Mouse (Mus musculus) limb, embryonic 14.5 days (tissue): ENCODE results near the gene Sipa1l1. TPM values are rescaled to one million over a fixed set of nuclear protein-coding genes. Genes with fewer than 3 reads are reported as not detected.
A peak's percentile ranks its signal among the peaks of the same experiment; 100 is the strongest.

ENCODE experiments used
- ATAC-seq: fragments of 200-750 bp; cut with Nextera tagmentation; 2 replicates; pipeline ENCODE4 v1.8.0; 2017; ENCODE audit warnings: low read depth, moderate number of reproducible peaks, moderate TSS enrichment; ENCODE audit not compliant: low FRiP score
- DNase-seq: peaks from one replicate; pipeline ENCODE4 v3.0.0-alpha.2; 2015; ENCODE audit warnings: low spot score
- H3K27ac ChIP-seq: fragments of 300-500 bp; sonication (generic); replicated peaks from 2 replicates; pipeline ENCODE4 v1.5.1; 2014; ENCODE audit warnings: low read depth, mild to moderate bottlenecking, low read length, moderate library complexity, mixed read lengths
- H3K27me3 ChIP-seq: fragments of 300-500 bp; sonication (generic); 2 replicates; pipeline ENCODE4 v1.6.1; 2014; ENCODE audit warnings: low read length, mixed read lengths; ENCODE audit not compliant: control insufficient read depth, insufficient read depth
- H3K36me3 ChIP-seq: fragments of 300-500 bp; sonication (generic); 2 replicates; pipeline ENCODE4 v1.6.1; 2014; ENCODE audit warnings: mild to moderate bottlenecking, low read length, moderate library complexity, mixed read lengths; ENCODE audit not compliant: control insufficient read depth, insufficient read depth
- H3K4me1 ChIP-seq: fragments of 300-500 bp; sonication (generic); 2 replicates; pipeline ENCODE4 v1.6.1; 2014; ENCODE audit warnings: antibody characterized with exemption, low read length, mixed read lengths; ENCODE audit not compliant: control insufficient read depth, insufficient read depth
- H3K4me2 ChIP-seq: fragments of 300-500 bp; sonication (generic); replicated peaks from 2 replicates; pipeline ENCODE4 v1.6.1; 2014; ENCODE audit warnings: low read depth, mild to moderate bottlenecking, low read length, moderate library complexity; ENCODE audit not compliant: severe bottlenecking
- H3K4me3 ChIP-seq: fragments of 300-500 bp; sonication (generic); replicated peaks from 2 replicates; pipeline ENCODE4 v1.5.1; 2014; ENCODE audit warnings: low read length
- H3K9ac ChIP-seq: fragments of 300-500 bp; sonication (generic); 2 replicates; pipeline ENCODE4 v1.6.1; 2014; ENCODE audit warnings: mild to moderate bottlenecking, low read depth, low read length, moderate library complexity; ENCODE audit not compliant: severe bottlenecking
- H3K9me3 ChIP-seq: fragments of 300-500 bp; sonication (generic); 2 replicates; pipeline ENCODE4 v1.6.1; 2016; ENCODE audit warnings: low read length; ENCODE audit not compliant: control insufficient read depth
- POLR2A ChIP-seq: fragments of 200-500 bp; IDR thresholded peaks from 2 replicates; pipeline ENCODE4 v1.8.0; 2012; ENCODE audit warnings: inconsistent platforms, mild to moderate bottlenecking, moderate library complexity, borderline replicate concordance; ENCODE audit not compliant: insufficient read depth, insufficient read length; ENCODE audit errors: extremely low read depth
- WGBS: fragments of 180-500 bp; shearing (Covaris S2); extraction: QIAGEN DNeasy Blood & Tissue Kit; methylation state at CpG from one replicate; pipeline ENCODE4 v1.1.7; 2014; 5-methylcytosine and 5-hydroxymethylcytosine counted together
- polyA plus RNA-seq, 2 experiments: library from polyadenylated mRNA; depleted of rRNA in 1 of 2; stranded (reverse) in 1 of 2; unstranded in 1 of 2; fragments of >200 nt; fragmentation: Nextera tagmentation in 1 of 2; extraction: Ambion mirVana in 1 of 2; gene quantifications; 2 replicates each; pipeline versions ENCODE4 v1.2.1 to v1.2.3; 2012 to 2014

Gene Sipa1l1
- polyA plus RNA-seq, 2 experiments, result 29.5 to 31.0 TPM

DNA sequence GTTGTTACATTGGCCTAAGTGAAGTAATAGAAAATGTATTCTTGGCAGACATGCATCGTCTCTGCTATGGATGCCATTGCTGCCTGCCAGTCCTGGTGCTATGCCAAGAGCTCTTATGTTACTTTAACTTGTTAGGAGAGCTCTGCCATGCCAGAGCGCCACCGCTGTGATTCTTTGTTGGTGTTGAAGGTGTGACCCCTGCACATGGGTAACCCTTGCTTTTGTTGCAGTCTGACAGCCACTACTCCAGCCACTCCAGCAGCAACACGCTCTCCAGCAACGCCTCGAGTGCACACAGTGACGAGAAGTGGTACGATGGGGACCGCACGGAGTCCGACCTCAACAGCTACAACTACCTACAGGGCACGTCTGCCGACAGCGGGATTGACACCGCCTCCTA lies 255.7 kb downstream of the Sipa1l1 start:
- ATAC-seq (no peak), DNase-seq (no peak)
- Histone ChIP-seq H3K27ac (no peak overlapping the region), H3K9me3 (no peaks in the 10 kb centered on the region), H3K9ac (no peak overlapping the region), H3K36me3 (peaks cover 62% of the 10 kb centered on the region), H3K4me1 (no peaks in the 10 kb centered on the region), H3K4me2 (no peak overlapping the region), H3K4me3 (no peak overlapping the region), H3K27me3 (no peaks in the 10 kb centered on the region)
- TF ChIP-seq POLR2A, result no peak
- WGBS, result 95% methylated on average over 15 of the region's 15 CpGs

- ATAC-seq (no peak), DNase-seq (no peak)
- Histone ChIP-seq H3K9ac (no peak overlapping the region), H3K9me3 (no peaks in the 10 kb centered on the region), H3K27ac (no peak overlapping the region), H3K4me2 (no peak overlapping the region), H3K4me3 (no peak overlapping the region), H3K4me1 (no peaks in the 10 kb centered on the region), H3K27me3 (no peaks in the 10 kb centered on the region), H3K36me3 (peaks cover 57% of the 10 kb centered on the region)
- no peak for TF ChIP-seq POLR2A
- WGBS, result 90% methylated on average over 11 of the region's 11 CpGs
These were observed 256.7 kb downstream of the Sipa1l1 start for GRCm38 (mm10) chr12:82425853-82426252.

DNA sequence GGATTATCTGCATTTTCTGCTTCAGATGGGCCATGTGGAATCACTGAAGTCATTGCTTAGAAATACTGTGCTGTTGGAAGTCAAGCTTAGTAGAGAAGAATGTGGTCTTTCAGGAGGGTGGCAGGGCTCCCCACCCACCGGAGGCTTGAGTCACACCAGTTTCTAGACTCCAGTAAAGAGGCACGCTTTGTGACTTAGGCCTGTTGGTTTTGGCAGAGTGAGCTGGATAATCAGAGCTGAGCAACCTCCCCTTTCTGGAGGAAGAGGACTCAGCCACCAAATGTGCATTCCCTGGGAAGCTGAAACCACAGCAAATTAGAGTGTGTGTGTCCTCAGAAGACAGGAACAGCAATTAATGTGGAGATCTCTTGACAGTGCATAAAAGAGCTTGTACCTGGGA lies 258.3 kb downstream of the Sipa1l1 start:
- H3K4me3 ChIP-seq, result no peak overlapping the region
- ATAC-seq, result peak; percentile 53
- no peaks in the 10 kb centered on the region for H3K27me3 ChIP-seq
- no peak overlapping the region for H3K9ac ChIP-seq
- peaks cover 42% of the 10 kb centered on the region for H3K36me3 ChIP-seq
- no peaks in the 10 kb centered on the region for H3K9me3 ChIP-seq
- no peak for TF ChIP-seq POLR2A
- 0 out of 2 replicates have a peak overlapping the region, but pooled peaks have one; percentile 48 for H3K27ac ChIP-seq
- H3K4me1 ChIP-seq, result no peaks in the 10 kb centered on the region
- DNase-seq, result peak; percentile 48
- WGBS, result 76% methylated on average over 2 of the region's 2 CpGs
- H3K4me2 ChIP-seq, result no peak overlapping the region

DNA sequence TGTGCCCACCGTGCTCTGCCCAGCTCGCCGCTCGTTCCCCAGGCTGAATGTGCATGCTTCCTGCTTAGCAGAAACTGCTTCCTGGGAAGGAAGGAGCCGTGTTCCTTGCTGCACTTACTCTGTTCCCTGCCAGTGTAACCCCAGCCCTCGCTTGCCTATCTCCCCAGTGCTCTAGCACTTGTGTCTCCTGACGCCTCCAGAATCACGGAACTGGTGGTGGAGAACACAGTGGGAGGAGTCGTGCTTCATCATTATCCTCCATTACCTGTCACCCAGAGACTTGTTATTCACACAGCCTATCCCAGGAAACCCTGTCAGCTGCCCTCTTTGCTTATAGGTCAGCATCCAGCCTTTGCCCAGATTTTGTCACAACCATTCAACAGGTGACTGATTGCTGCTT lies 259.3 kb downstream of the Sipa1l1 start:
- peaks cover 33% of the 10 kb centered on the region for H3K36me3 ChIP-seq
- H3K27ac ChIP-seq, result no peak overlapping the region
- DNase-seq (no peak), ATAC-seq (no peak)
- TF ChIP-seq POLR2A, result no peak
- H3K27me3 ChIP-seq, result no peaks in the 10 kb centered on the region
- H3K9ac ChIP-seq, result no peak overlapping the region
- no peak overlapping the region for H3K4me2 ChIP-seq
- no peaks in the 10 kb centered on the region for H3K4me1 ChIP-seq
- no peaks in the 10 kb centered on the region for H3K9me3 ChIP-seq
- WGBS, result 84% methylated on average over 9 of the region's 9 CpGs
- H3K4me3 ChIP-seq, result no peak overlapping the region

GRCm38 (mm10) chr12:82433311-82433710 lies 264.2 kb downstream of the Sipa1l1 start:
- no peak overlapping the region for H3K4me2 ChIP-seq
- no peak overlapping the region for H3K27ac ChIP-seq
- no peak for DNase-seq
- no peak overlapping the region for H3K9ac ChIP-seq
- no peaks in the 10 kb centered on the region for H3K27me3 ChIP-seq
- TF ChIP-seq POLR2A, result no peak
- H3K4me3 ChIP-seq, result no peak overlapping the region
- 83% methylated on average over 4 of the region's 4 CpGs for WGBS
- no peaks in the 10 kb centered on the region for H3K4me1 ChIP-seq
- no peaks in the 10 kb centered on the region for H3K9me3 ChIP-seq
- no peak for ATAC-seq
- H3K36me3 ChIP-seq, result peaks cover 33% of the 10 kb centered on the region

GRCm38 (mm10) chr12:82434591-82434990 lies 265.5 kb downstream of the Sipa1l1 start:
- Histone ChIP-seq H3K4me2 (no peak overlapping the region), H3K4me3 (no peak overlapping the region), H3K9me3 (no peaks in the 10 kb centered on the region), H3K9ac (no peak overlapping the region), H3K27me3 (no peaks in the 10 kb centered on the region), H3K36me3 (peaks cover 45% of the 10 kb centered on the region), H3K27ac (no peak overlapping the region), H3K4me1 (no peaks in the 10 kb centered on the region)
- ATAC-seq (no peak), DNase-seq (no peak)
- TF ChIP-seq POLR2A, result no peak
- WGBS, result 88% methylated on average over 9 of the region's 9 CpGs
